Mouse (Mus musculus) urinary bladder, postnatal 25 days (tissue): ENCODE data around the gene Taf1a.
A peak's percentile ranks its signal among the peaks of the same experiment; 100 is the strongest.

Experiments
- DNase-seq: peaks from one replicate; pipeline ENCODE4 v3.0.0; 2022; ENCODE audit warnings: low spot score

Taf1a gene

DNA sequence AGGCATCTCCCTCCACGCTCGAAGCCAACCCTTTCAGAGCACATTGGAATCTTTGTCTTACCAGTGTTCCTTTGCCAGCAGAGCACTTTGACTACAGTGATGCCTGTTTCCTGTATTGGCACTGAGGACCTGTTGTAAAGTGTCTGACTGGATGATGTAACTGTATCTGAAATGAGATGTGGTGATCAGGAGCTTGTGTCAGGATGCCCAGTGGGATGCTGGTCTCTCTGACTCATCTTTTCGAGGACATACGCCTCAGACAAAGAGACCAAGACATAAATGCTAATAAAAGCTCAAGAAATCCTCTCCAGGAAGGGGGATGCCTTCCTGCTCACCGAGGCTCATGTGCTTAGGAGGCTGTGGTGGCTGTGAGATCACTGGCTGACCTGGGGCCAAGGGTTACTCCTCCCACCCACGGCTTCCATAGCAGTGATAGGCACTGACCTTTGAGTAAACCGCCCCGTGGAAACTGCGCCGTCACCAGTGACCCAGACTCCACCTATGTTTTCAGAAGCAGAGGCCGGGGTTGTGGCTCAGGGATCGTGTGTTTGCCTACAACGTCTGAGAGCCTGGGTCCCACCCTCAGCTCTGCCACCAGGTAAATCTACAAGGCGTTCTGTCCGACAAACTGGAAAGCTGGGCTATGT is 25.4 kb downstream of the Taf1a start:
- DNase-seq: no peak

DNA sequence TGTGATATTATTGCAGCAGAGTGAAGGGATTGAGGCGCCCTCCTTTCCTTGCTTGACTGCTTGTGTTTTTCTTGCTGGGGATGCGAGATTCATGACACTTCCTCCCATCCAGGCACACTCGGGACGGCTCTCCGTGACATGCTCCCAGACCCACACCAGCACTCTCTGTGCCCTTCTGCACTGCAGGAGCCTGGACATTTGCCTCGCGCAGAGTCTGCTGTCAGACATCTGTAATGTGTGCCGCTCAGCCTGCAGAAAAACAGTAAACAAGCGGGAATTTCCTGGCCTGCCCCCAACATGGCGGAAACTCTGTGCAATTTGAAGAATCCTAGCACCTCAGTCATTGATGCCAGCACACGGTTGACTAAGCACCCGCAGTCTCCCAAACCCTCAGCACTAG is 29.1 kb downstream of the Taf1a start, which contains the start of gene Hhipl2:
Hhipl2 (plus strand) TSS at position 343 of the 400 bp plus-strand sequence.
- no peak for DNase-seq

DNA sequence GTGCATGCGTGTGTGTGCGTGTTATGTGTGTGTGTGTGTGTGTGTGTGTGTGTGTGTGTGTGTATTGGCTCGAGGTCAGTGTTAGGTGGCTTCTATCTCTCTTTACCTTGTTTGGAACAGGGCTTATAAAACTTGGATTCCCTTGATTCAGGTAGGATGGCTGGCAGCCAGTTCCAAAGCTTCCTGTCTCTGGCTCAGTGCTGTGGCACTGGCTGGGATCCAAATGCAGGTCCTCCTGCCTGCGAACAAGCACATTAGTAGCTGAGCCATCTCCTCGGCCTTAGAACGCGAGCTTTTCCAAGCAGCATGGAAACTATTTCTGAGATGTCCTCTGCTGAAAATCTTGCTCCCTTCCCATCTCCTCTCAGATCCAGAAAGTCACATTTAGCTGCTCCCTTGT is 31.0 kb downstream of the Taf1a start:
- no peak for DNase-seq

- DNase-seq: no peak
Observed at GRCm38 (mm10) chr1:183420296-183420695, 31.5 kb downstream of the Taf1a start.

DNA sequence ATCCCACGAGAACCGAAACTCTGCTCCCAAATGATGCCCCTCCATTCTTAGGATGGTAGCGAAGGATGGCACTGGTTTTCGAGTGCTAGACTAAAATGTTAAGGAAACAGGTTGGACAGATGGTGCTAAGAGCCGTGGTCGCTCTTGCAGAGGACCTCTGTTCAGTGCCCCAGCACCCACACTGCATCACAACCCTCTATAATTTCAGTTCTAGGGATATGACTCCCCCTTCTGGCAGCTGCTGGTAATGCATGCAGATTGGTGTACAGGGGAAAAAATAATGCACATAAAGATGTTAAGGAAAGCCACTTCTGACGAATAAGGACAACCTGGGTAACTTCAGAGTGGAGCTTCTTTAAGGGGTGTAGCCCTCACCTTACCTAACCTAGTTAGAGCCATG is 35.3 kb downstream of the Taf1a start:
- DNase-seq: no peak

- no peak for DNase-seq
Observed at GRCm38 (mm10) chr1:183434918-183435317, 46.1 kb downstream of the Taf1a start.

DNA sequence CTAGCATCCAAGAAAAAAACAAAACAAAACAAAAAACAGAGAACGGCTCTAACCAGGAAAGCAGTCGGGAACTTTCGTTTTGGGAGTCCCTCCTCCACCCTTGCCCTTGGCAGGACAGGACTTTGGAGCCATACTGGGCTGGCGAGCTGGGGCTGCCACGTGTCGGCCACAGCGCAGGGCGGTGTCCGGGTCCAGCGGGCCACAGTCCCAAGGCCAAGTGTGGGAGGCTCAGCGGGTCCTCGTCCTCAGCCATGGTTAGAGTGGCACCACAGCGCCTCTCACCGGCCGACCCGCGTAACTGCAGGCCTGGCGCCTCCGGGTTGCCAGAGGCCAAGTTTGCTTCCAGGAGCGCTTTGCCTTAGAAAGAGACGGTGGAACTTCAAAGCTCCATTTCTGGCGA is 50.3 kb downstream of the Taf1a start:
- peak; percentile 83 for DNase-seq

DNA sequence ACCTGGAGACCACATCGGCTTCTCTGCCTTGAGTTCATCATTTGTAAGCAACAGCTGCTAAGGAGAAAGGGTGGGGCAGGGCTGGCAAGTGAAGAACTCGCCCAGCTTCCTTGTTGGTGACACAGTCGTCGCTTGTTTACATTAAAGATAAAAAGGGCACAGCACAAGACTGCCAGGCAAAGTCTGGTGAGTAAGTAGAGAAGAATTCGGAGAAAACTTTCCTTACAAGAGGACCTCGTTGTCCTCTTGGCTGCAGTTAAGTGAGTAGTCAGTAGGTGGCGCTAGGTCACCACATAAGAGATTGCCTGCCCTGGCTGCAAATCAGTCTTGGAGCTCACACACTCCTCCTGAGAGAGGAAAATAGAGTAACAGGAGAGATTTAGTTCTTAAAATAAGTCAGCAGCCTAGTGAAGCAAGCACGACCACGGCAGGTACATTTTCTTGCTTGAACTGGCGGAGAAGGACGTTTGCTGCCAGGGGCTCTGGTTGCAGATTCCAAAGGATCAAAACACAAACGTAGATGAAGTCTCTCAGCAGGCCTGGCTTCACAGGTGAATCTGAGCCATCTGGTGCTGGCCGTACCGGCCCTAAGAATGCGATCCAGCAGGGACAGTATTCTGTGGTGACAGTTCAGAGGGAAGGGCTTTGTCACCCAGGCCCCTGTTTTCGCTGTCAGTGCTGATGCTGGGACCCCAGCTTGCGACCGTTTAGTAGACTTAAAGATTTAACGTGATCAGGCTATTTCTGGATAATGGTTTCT is 53.4 kb downstream of the Taf1a start:
- DNase-seq: peak; percentile 70

- no peak for DNase-seq
Observed at GRCm38 (mm10) chr1:183453066-183453465, 64.3 kb downstream of the Taf1a start.
